Mouse (Mus musculus): ENCODE results near the gene Meis1. TPM values are rescaled to one million over a fixed set of nuclear protein-coding genes. Genes with fewer than 3 reads are reported as not detected.

The Meis1 gene
- polyA plus RNA-seq, 2 experiments, result 5.6 to 6.2 TPM

DNA sequence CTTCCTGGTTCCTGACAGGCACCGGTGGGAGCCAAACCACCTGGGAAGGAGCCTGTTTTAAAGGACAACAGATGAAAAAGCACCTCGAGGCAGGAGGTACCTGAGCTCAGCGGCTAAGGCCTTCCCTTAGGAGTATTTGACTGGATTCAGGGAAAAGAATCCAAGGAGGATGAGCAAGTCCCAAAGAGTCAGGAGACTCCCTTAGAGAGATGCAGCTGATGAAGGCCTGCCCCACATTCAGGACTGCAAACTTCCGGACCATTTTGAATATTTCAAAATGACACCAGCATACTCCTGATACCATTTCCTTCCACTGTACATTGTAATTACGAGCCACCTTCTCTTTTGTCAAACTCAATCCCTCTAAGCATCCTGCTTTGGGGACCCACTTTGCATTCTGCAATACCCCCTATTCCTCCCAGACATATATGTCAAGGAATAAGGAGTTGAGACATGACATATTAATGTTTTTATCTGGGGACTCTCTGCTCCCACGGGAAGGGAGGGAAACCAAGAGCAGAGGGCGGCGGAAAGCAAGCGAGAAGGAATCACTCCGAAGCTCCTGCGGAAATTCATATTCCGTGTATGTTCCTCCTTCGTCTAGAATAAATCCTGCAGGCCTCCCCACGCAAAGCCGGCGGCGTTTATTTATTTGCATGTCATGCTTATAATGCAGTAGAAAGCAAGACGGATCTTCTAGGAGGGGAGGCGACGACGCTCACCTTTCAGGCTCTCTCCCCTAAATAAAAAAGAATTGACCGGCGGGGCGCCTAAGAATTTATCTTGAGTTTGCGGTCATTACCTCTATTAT lies 148.5 kb downstream of the Meis1 start:
- 6% methylated on average over 25 of the region's 25 CpGs for WGBS (ENCODE audit: insufficient replicate concordance)
- H3K9ac ChIP-seq (replicated peaks), result no peak overlapping the region
- ATAC-seq (ENCODE audit: insufficient read depth) (no peak), DNase-seq (ENCODE audit: low read depth in 3 of 3, low spot score in 3 of 3) (no peak)
- H3K4me1 ChIP-seq (replicated peaks; ENCODE audit: control insufficient read depth in 2 of 2, insufficient read depth in 2 of 2, low read length in 1 of 2), result no peaks in the 10 kb centered on the region
- H3K36me3 ChIP-seq (replicated peaks; ENCODE audit: control insufficient read depth, insufficient read depth, low read depth), result no peaks in the 10 kb centered on the region
- H3K27me3 ChIP-seq (ENCODE audit: control insufficient read depth, insufficient read depth, low read length), result peaks cover 54% of the 10 kb centered on the region
- H3K4me2 ChIP-seq (ENCODE audit: low read depth), result no peak overlapping the region
- H3K9me3 ChIP-seq (ENCODE audit: control insufficient read depth, low read length), result no peaks in the 10 kb centered on the region
- no peak for TF ChIP-seq CTCF (IDR thresholded peaks at IDR 0.05; ENCODE audit: low read depth)
- TF ChIP-seq EP300 (IDR thresholded peaks at IDR 0.05; ENCODE audit: low read depth), result no peak
- no peak overlapping the region for H3K4me3 ChIP-seq (ENCODE audit: insufficient read depth in 1 of 2, low read depth in 2 of 2, low read length in 2 of 2)
- no peak overlapping the region for H3K27ac ChIP-seq

DNA sequence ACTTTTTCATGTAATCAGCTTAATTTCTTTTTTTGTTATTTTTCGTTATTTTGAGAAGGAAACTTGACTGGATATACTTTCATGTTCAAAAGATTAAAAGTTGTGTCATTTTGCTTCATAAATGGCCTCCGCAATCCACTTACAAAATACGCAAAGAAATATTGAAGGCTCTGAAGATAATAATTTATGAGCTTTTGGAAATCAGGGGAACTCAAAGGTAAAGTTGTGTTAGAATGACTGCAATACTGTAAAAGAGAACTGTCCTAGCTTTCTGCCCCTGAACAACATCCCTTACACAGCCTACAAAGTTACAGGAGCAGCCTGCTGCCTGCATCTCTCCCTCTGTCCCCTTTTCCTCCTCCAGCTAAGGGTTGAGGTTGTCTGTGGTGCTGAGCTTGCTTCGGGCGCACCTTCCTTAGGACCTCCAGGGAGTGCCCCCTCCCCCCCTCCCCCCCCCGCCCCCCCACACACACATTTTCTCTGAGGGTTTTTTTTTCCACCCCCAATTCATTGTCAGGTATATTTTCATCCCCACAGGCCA lies 149.3 kb downstream of the Meis1 start:
- Histone ChIP-seq H3K27ac (no peak overlapping the region), H3K4me2 (ENCODE audit: low read depth) (no peak overlapping the region), H3K36me3 (replicated peaks; ENCODE audit: control insufficient read depth, insufficient read depth, low read depth) (no peaks in the 10 kb centered on the region), H3K9me3 (ENCODE audit: control insufficient read depth, low read length) (no peaks in the 10 kb centered on the region), H3K4me3 (ENCODE audit: insufficient read depth in 1 of 2, low read depth in 2 of 2, low read length in 2 of 2) (no peak overlapping the region), H3K4me1 (replicated peaks; ENCODE audit: control insufficient read depth in 2 of 2, insufficient read depth in 2 of 2, low read length in 1 of 2) (no peaks in the 10 kb centered on the region), H3K27me3 (ENCODE audit: control insufficient read depth, insufficient read depth, low read length) (peaks cover 45% of the 10 kb centered on the region), H3K9ac (replicated peaks) (no peak overlapping the region)
- DNase-seq (ENCODE audit: low read depth in 3 of 3, low spot score in 3 of 3), result no peak
- TF ChIP-seq EP300 (IDR thresholded peaks at IDR 0.05; ENCODE audit: low read depth) (no peak), CTCF (IDR thresholded peaks at IDR 0.05; ENCODE audit: low read depth) (no peak)
- WGBS (ENCODE audit: insufficient replicate concordance), result 47% methylated on average over 5 of the region's 6 CpGs
- no peak for ATAC-seq (ENCODE audit: insufficient read depth)

DNA sequence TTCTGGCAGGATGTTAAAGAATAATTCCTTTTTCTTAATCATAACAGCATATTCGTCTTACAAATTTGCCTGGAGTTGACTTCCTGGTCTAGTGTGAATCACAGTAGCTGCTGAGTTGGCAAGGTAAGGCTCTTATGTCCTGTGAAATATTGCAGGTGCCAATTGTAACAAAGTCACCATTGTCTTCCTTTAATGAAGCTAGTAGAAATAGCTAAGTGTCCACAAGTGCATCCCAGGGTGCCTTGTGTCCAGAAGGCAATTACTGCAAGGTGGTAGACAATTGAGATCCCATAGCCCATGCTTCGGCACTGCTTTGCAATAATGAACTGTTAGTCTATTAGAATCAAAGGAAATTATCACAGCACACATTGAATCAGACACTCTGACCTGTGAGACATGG lies 151.1 kb downstream of the Meis1 start:
- Histone ChIP-seq H3K4me2 (ENCODE audit: low read depth) (no peak overlapping the region), H3K36me3 (replicated peaks; ENCODE audit: control insufficient read depth, insufficient read depth, low read depth) (no peaks in the 10 kb centered on the region), H3K9ac (replicated peaks) (no peak overlapping the region), H3K9me3 (ENCODE audit: control insufficient read depth, low read length) (no peaks in the 10 kb centered on the region), H3K4me3 (ENCODE audit: insufficient read depth in 1 of 2, low read depth in 2 of 2, low read length in 2 of 2) (no peak overlapping the region), H3K4me1 (replicated peaks; ENCODE audit: control insufficient read depth in 2 of 2, insufficient read depth in 2 of 2, low read length in 1 of 2) (no peaks in the 10 kb centered on the region), H3K27me3 (ENCODE audit: control insufficient read depth, insufficient read depth, low read length) (peaks cover 30% of the 10 kb centered on the region), H3K27ac (no peak overlapping the region)
- DNase-seq (ENCODE audit: low read depth in 3 of 3, low spot score in 3 of 3) (no peak), ATAC-seq (ENCODE audit: insufficient read depth) (no peak)
- TF ChIP-seq CTCF (IDR thresholded peaks at IDR 0.05; ENCODE audit: low read depth), result no peak
- no peak for TF ChIP-seq EP300 (IDR thresholded peaks at IDR 0.05; ENCODE audit: low read depth)
- 42% methylated on average over 2 of the region's 2 CpGs for WGBS (ENCODE audit: insufficient replicate concordance)

DNA sequence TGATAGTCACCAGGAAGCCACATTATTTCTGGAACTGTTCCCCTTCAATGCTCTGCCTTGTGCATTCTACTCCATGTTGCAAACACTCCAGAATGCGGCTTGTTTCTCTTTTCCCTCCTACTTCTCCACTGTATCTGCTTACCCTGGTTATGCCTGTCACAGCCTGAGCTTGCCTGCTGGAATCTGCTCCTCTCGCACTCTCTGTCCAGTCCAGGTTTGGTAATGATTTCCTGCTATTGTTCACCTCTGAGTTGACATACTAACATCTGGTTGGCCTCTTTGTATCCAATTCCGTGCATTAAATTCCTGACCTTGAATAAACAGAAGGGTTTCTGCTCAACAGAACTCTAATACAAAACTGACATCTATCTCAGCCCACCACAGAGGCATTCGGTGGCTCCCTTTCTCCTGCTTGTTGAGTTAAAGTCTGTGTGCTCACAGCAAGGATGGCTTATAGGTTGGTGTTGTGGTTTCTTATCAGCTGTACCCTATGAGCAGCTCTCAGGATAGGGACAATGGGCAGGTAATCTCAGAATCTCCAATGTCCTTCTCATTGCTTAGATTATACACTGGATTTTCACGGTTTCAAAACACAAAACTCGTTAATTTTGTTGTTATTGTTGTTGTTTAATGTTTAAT lies 152.5 kb downstream of the Meis1 start:
- TF ChIP-seq EP300 (IDR thresholded peaks at IDR 0.05; ENCODE audit: low read depth), result no peak
- no peak for TF ChIP-seq CTCF (IDR thresholded peaks at IDR 0.05; ENCODE audit: low read depth)
- DNase-seq (ENCODE audit: low read depth in 3 of 3, low spot score in 3 of 3) (no peak), ATAC-seq (ENCODE audit: insufficient read depth) (no peak)
- peaks cover 21% of the 10 kb centered on the region for H3K27me3 ChIP-seq (ENCODE audit: control insufficient read depth, insufficient read depth, low read length)
- H3K4me3 ChIP-seq (ENCODE audit: insufficient read depth in 1 of 2, low read depth in 2 of 2, low read length in 2 of 2), result no peak overlapping the region
- no peak overlapping the region for H3K4me2 ChIP-seq (ENCODE audit: low read depth)
- no peak overlapping the region for H3K27ac ChIP-seq
- H3K4me1 ChIP-seq (replicated peaks; ENCODE audit: control insufficient read depth in 2 of 2, insufficient read depth in 2 of 2, low read length in 1 of 2), result no peaks in the 10 kb centered on the region
- H3K9me3 ChIP-seq (ENCODE audit: control insufficient read depth, low read length), result no peaks in the 10 kb centered on the region
- 25% methylated on average over 6 of the region's 6 CpGs for WGBS (ENCODE audit: insufficient replicate concordance)
- no peak overlapping the region for H3K9ac ChIP-seq (replicated peaks)
- H3K36me3 ChIP-seq (replicated peaks; ENCODE audit: control insufficient read depth, insufficient read depth, low read depth), result no peaks in the 10 kb centered on the region

DNA sequence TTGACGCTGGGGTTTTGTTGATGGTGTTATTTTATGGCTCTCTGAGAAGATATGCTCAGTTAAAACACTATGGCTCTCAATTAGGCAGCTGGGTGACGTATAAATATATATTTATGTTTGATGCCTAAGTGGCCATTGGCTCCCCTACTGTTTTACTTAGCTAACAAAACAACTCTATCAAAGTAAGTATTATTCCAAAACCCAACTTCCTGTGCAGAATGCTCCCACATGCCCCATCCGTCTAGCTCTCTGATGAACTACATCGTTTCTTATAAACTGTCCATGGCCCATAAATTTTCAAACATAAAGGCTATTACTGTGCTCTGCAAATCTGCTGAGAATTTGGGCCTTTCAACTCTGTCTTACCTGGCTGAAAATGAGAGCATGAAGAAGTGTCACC lies 168.0 kb downstream of the Meis1 start:
- H3K4me1 ChIP-seq (replicated peaks; ENCODE audit: control insufficient read depth in 2 of 2, insufficient read depth in 2 of 2, low read length in 1 of 2), result no peaks in the 10 kb centered on the region
- H3K27me3 ChIP-seq (ENCODE audit: control insufficient read depth, insufficient read depth, low read length), result no peaks in the 10 kb centered on the region
- DNase-seq (ENCODE audit: low read depth in 3 of 3, low spot score in 3 of 3) (no peak), ATAC-seq (ENCODE audit: insufficient read depth) (no peak)
- no peak overlapping the region for H3K27ac ChIP-seq
- TF ChIP-seq CTCF (IDR thresholded peaks at IDR 0.05; ENCODE audit: low read depth) (no peak), EP300 (IDR thresholded peaks at IDR 0.05; ENCODE audit: low read depth) (no peak)
- H3K4me2 ChIP-seq (ENCODE audit: low read depth), result no peak overlapping the region
- H3K9ac ChIP-seq (replicated peaks), result no peak overlapping the region
- H3K9me3 ChIP-seq (ENCODE audit: control insufficient read depth, low read length), result no peaks in the 10 kb centered on the region
- no peaks in the 10 kb centered on the region for H3K36me3 ChIP-seq (replicated peaks; ENCODE audit: control insufficient read depth, insufficient read depth, low read depth)
- WGBS (ENCODE audit: insufficient replicate concordance), result 59% methylated on average over 4 of the region's 4 CpGs
- no peak overlapping the region for H3K4me3 ChIP-seq (ENCODE audit: insufficient read depth in 1 of 2, low read depth in 2 of 2, low read length in 2 of 2)
